Mouse (Mus musculus): ENCODE results near the gene Klk1b1.
"Not testable (repeated sequence)": the region's sequence is repeated elsewhere in the genome, so short reads cannot be mapped to it uniquely, and the experiment has no call there.

Klk1b1 gene

GRCm38 (mm10) chr7:44011868-44012267 lies 45.3 kb downstream of the Klk1b1 start, which contains the start of gene Klk1b26:
Gene Klk1b26 (plus strand): TSS chr7:44012168.
- not testable (repeated sequence) for DNase-seq

- not testable (repeated sequence) for DNase-seq
These were observed 48.1 kb downstream of the Klk1b1 start for GRCm38 (mm10) chr7:44014666-44015065.

GRCm38 (mm10) chr7:44015071-44015470 lies 48.5 kb downstream of the Klk1b1 start:
- no peak for DNase-seq

Measured in retina, postnatal 1 day (tissue).